Mouse (Mus musculus): ENCODE results near the gene Bach2. TPM values are rescaled to one million over a fixed set of nuclear protein-coding genes. Genes with fewer than 3 reads are reported as not detected.

Bach2 gene
- polyA plus RNA-seq, 1 experiment from 2014 or later, result 4.4 TPM

DNA sequence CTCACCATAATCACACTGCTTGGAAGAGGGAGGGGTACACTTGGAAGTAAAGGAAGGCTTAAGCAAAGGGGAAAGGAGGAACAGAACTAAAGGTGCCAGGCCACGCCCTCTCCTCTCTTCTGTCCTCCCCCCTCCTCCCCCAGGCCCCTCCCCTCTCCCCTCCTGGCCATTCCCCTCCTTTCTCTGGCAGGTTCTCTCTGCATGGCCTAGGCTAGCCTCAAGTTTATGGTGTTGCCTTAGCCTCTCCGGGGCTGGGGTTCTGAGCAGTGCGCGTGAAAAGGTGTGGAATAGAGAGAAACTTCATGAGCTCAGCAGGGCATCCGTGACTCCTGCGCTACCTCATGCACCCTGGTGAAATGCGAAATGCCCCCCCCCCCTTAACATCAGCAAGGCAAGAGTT, 254.2 kb downstream of the Bach2 start:
- TF ChIP-seq CTCF (IDR thresholded peaks at IDR 0.05), result no peak
- no peaks in the 10 kb centered on the region for H3K27me3 ChIP-seq
- ATAC-seq (no peak), DNase-seq (ENCODE audit: low read depth, low spot score) (no peak)
- POLR2A ChIA-PET, result no interaction called here
- in situ Hi-C loops (cut with MboI; ENCODE audit: low pct_unique_long_range_greater_than_20kb), result no loop called here
- CTCF ChIA-PET, result no interaction called here

GRCm38 (mm10) chr4:32501780-32502179, 263.2 kb downstream of the Bach2 start:
- CTCF ChIA-PET, result no interaction called here
- no peak for ATAC-seq
- POLR2A ChIA-PET, result no interaction called here
- no peak for TF ChIP-seq CTCF (IDR thresholded peaks at IDR 0.05)
- DNase-seq (ENCODE audit: low read depth, low spot score), result no peak
- in situ Hi-C loops (cut with MboI; ENCODE audit: low pct_unique_long_range_greater_than_20kb), result no loop called here
- H3K27me3 ChIP-seq, result no peaks in the 10 kb centered on the region

- ChIA-PET POLR2A (no interaction called here), CTCF (no interaction called here)
- no peaks in the 10 kb centered on the region for H3K27me3 ChIP-seq
- no peak for ATAC-seq
- DNase-seq (ENCODE audit: low read depth, low spot score), result no peak
- TF ChIP-seq CTCF (IDR thresholded peaks at IDR 0.05), result no peak
- in situ Hi-C loops (cut with MboI; ENCODE audit: low pct_unique_long_range_greater_than_20kb), result no loop called here
Observed at GRCm38 (mm10) chr4:32502181-32502580, 263.6 kb downstream of the Bach2 start.

GRCm38 (mm10) chr4:32504236-32504635, 265.6 kb downstream of the Bach2 start:
- TF ChIP-seq CTCF (IDR thresholded peaks at IDR 0.05), result no peak
- ChIA-PET CTCF (no interaction called here), POLR2A (no interaction called here)
- ATAC-seq, result no peak
- DNase-seq (ENCODE audit: low read depth, low spot score), result no peak
- in situ Hi-C loops (cut with MboI; ENCODE audit: low pct_unique_long_range_greater_than_20kb), result no loop called here
- no peaks in the 10 kb centered on the region for H3K27me3 ChIP-seq

- ATAC-seq (no peak), DNase-seq (ENCODE audit: low read depth, low spot score) (no peak)
- CTCF ChIA-PET, result no interaction called here
- POLR2A ChIA-PET, result no interaction called here
- no peak for TF ChIP-seq CTCF (IDR thresholded peaks at IDR 0.05)
- H3K27me3 ChIP-seq, result no peaks in the 10 kb centered on the region
- in situ Hi-C loops (cut with MboI; ENCODE audit: low pct_unique_long_range_greater_than_20kb), result no loop called here
Observed at GRCm38 (mm10) chr4:32506306-32506808, 267.8 kb downstream of the Bach2 start.

GRCm38 (mm10) chr4:32507041-32507440, 268.4 kb downstream of the Bach2 start:
- in situ Hi-C loops (cut with MboI; ENCODE audit: low pct_unique_long_range_greater_than_20kb), result no loop called here
- ChIA-PET POLR2A (no interaction called here), CTCF (no interaction called here)
- H3K27me3 ChIP-seq, result no peaks in the 10 kb centered on the region
- no peak for TF ChIP-seq CTCF (IDR thresholded peaks at IDR 0.05)
- DNase-seq (ENCODE audit: low read depth, low spot score) (no peak), ATAC-seq (no peak)

GRCm38 (mm10) chr4:32508572-32508971, 270.0 kb downstream of the Bach2 start:
- in situ Hi-C loops (cut with MboI; ENCODE audit: low pct_unique_long_range_greater_than_20kb), result no loop called here
- ChIA-PET CTCF (interaction anchor here (0.8 to 1.4 kb wide), 2 partner anchors 10 to 34 kb away, joined by 3 read pairs; no protein-coding TSS in a partner anchor), POLR2A (no interaction called here)
- TF ChIP-seq CTCF (IDR thresholded peaks at IDR 0.05), result no peak
- H3K27me3 ChIP-seq, result no peaks in the 10 kb centered on the region
- ATAC-seq (no peak), DNase-seq (ENCODE audit: low read depth, low spot score) (peak; percentile 13)

DNA sequence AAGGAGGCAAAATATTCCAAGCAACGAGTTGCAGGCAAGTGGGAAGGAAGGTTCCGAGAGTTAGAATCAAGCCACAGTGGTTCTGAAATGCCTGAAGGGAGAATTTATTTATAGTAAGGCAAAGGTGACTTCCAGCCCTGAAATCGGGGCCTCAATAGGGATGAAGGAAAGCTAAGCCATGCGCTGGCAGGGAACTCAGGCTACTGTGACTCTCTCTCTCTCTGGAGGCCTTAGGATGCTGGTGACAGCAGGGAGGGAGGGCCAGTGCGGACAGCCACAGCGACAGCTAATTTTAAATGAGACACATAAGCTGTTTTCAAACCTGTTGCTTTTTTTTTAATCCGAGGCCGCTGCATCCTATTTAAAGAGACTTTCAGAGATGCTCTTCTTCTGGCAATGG, 270.4 kb downstream of the Bach2 start:
- H3K27me3 ChIP-seq, result no peaks in the 10 kb centered on the region
- TF ChIP-seq CTCF (IDR thresholded peaks at IDR 0.05), result no peak
- ChIA-PET CTCF (interaction anchor here (1.4 kb wide), 1 partner anchor 10 kb away, joined by 3 read pairs; no protein-coding TSS in a partner anchor), POLR2A (no interaction called here)
- in situ Hi-C loops (cut with MboI; ENCODE audit: low pct_unique_long_range_greater_than_20kb), result no loop called here
- no peak for ATAC-seq
- DNase-seq (ENCODE audit: low read depth, low spot score), result no peak

GRCm38 (mm10) chr4:32509832-32510612, 271.4 kb downstream of the Bach2 start:
- ChIA-PET CTCF (no interaction called here), POLR2A (no interaction called here)
- in situ Hi-C loops (cut with MboI; ENCODE audit: low pct_unique_long_range_greater_than_20kb), result no loop called here
- ATAC-seq (no peak), DNase-seq (ENCODE audit: low read depth, low spot score) (peak; percentile 34)
- no peak for TF ChIP-seq CTCF (IDR thresholded peaks at IDR 0.05)
- H3K27me3 ChIP-seq, result no peaks in the 10 kb centered on the region

- in situ Hi-C loops (cut with MboI; ENCODE audit: low pct_unique_long_range_greater_than_20kb), result no loop called here
- TF ChIP-seq CTCF (IDR thresholded peaks at IDR 0.05), result no peak
- DNase-seq (ENCODE audit: low read depth, low spot score) (no peak), ATAC-seq (no peak)
- POLR2A ChIA-PET, result no interaction called here
- CTCF ChIA-PET, result no interaction called here
- H3K27me3 ChIP-seq, result no peaks in the 10 kb centered on the region
Observed at GRCm38 (mm10) chr4:32510940-32511339, 272.3 kb downstream of the Bach2 start.

GRCm38 (mm10) chr4:32516126-32516525, 277.5 kb downstream of the Bach2 start:
- no peaks in the 10 kb centered on the region for H3K27me3 ChIP-seq
- no peak for DNase-seq (ENCODE audit: low read depth, low spot score)
- ChIA-PET CTCF (interaction anchor here (1.3 kb wide), 1 partner anchor 17 kb away, joined by 3 read pairs; no protein-coding TSS in a partner anchor), POLR2A (no interaction called here)
- no peak for TF ChIP-seq CTCF (IDR thresholded peaks at IDR 0.05)
- in situ Hi-C loops (cut with MboI; ENCODE audit: low pct_unique_long_range_greater_than_20kb), result no loop called here
- no peak for ATAC-seq

Measured in Patski (cell line).